Mouse (Mus musculus): ENCODE measurements around the gene Cldn16.
"Not testable (repeated sequence)": the region's sequence is repeated elsewhere in the genome, so short reads cannot be mapped to it uniquely, and the experiment has no call there.

Gene Cldn16

DNA sequence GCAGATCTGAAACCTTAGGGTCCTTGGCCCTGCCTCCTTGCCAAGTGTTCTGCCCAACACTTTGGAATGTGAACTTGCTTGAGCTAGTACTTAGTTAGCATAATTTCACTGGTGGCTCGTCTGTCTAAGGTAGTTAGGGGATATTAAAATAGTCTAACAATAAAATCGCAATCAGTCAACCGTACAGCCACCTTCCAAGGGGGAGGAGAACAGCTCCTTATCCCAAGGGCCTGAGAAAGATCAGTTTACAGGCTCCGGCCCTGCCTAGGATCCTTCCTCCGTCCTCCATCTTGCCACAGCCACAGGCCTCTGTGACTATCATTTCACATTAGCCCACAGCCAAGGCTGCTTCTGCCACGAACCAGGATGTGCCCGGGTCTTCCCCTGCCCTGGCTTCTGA is at the start of gene Cldn16:
TSS of gene Cldn16 (plus strand) at position 301 of the 400 bp plus-strand sequence.
- peak; percentile 2 to 34 for DNase-seq

DNA sequence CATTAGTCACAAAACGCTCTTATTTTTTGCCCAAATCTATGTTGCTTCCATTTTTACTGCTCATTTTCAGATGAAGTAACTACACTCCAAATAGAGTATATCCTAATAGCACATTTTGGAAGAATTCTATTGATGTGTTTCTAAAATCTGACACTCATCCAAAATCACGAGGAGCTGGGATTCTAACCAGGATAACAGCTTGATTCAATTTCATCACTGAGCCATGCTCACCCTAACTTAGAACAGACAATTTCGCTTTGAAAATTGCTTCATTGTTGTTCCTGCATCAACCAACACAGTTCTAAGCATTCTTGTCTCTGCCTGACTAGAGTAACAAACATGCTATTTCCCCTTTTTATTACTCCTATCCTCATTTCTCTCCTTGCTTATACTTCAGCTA is 44.3 kb upstream of the Cldn16 start:
- no peak for DNase-seq

DNA sequence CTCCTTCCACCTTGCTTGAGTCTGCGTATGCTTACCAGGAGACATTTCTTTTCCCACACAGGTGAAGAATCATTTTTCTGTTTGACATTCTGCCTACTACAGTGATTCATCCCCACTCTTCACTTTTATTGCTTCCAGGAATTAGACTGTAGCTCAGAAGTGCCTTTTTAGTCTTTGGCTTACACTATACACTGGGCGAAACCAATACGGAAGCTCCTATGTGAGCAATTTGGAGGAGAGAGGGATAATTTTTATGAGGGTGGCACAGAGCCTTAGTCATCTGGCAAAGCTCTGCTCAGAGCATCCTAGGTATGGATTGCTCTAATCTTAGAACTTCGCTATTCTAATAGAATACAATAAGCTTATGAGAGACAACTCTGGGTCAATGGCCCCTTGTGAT is 40.9 kb upstream of the Cldn16 start:
- no peak for DNase-seq

GRCm38 (mm10) chr16:26430246-26430645 is 32.7 kb upstream of the Cldn16 start:
- DNase-seq: no peak

- no peak for DNase-seq
These were observed 29.4 kb upstream of the Cldn16 start for GRCm38 (mm10) chr16:26433486-26433885.

DNA sequence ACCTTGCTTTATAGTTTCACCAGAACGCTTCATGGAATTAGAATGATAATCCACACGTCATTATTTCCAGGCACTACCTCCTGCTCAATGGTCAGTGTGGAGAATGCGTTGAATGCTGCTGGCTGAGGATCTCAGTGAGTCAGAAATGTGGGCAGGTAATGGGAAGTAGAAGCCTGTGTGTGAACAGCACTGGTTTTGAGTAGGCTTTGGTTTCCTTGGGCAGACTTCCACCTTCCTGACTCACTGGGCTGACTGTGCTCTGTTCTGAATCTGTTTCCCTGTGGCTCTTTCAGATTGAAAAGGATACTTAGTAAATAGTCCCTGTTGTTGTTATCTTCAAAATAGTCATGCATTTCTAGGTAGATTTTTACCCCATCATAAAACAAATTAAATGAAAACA is 22.9 kb upstream of the Cldn16 start:
- no peak for DNase-seq

GRCm38 (mm10) chr16:26441156-26441555 is 21.8 kb upstream of the Cldn16 start:
- DNase-seq: no peak

DNA sequence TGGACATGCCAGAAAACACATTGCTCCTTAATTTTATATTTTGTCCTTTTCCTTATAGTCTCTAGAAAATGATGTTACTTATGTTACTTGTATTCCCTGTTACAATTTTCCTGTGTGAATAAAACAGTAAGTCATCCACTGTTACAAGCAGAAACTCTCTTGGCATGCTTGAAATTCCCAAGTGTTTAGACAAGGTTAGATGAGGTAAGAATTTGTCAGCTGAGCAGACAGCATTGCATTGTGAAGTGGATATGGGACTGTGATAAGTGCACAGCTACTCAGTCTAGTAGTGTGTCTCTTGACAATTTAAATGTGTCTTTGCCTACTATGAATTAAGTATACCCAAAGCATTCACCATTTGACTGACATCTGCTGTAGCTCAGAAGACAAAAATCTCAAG is 18.1 kb upstream of the Cldn16 start:
- DNase-seq: no peak

DNA sequence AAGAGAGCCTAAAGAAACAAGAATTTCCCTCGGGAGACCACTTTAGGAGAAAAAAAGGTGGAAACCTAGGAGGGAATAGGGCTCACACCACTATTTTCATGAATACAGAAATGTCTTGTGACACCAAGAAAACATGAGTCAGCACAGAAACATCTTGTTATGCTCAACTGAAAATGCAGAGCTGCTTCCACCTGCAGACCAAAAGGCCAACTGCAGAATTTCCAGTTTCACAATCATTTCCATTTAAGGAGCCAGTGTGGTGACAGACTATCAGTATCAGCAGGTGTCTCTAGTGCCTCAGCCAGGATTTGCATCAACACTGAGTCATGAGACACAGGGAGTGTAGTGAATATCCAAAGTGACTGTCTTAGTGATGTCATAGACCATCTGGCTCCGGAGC is 15.3 kb upstream of the Cldn16 start:
- DNase-seq: peak; percentile 30 to 33

- DNase-seq: peak in 1 of 2 experiments; percentile 35
These were observed 8.8 kb upstream of the Cldn16 start for GRCm38 (mm10) chr16:26454163-26454562.

DNA sequence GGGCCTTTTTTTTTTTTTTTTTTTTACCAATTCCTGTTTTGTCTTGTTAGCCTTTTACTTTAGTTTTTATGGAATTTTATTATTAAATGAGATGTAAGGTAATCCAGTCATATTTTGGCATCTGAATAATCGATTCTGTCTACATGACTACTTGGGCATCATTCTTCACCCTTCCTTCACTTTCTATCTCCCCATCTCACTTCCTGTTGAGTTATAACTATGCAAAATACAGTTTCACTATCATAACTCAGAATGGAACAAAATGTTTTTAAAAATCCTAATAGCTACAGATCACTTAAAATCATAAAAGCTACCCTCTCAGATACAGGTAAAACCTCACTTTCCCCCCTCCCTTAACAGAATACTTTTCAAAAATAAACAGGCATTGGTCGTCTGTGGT is 6.8 kb upstream of the Cldn16 start:
- DNase-seq: no peak

GRCm38 (mm10) chr16:26466535-26466934 is 3.6 kb downstream of the Cldn16 start:
- DNase-seq: no peak

DNA sequence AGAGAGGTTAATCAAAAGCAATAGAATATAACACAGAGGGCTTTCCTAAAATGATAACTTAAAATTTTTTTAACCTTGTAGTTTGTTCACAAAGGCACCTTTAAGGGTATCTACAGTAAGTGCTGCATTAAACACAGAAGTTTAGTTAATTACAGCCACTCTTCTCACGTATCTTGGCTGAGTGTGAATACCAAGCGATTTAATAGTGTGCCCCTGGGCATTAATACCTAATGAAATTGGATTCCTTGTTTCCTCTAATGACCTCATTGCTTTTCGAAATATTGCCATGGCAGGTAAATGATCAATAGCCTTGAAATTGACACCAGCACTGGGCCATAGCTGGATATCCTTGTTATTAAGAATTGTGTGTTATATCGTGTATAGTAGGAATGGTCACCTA is 8.3 kb downstream of the Cldn16 start:
- DNase-seq: no peak

DNA sequence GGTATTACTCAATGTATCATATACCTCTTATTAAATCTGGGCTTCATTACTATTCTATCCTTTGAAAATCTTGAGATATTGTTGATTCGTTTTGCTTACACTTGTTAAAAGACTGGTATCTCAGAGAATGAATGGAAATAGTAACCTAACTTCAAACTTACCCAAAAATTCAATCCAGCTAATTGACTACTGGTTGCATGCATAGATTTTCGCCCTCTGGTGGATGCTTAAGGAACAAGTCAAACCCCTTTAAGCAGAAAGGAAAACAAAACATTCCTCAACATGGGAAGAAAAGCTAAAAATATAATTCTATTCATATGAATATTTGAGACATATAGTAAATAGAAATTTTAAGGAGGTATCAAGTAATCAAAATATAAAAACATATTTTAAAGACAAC is 32.8 kb downstream of the Cldn16 start:
- peak in 1 of 2 experiments; percentile 54 for DNase-seq

DNA sequence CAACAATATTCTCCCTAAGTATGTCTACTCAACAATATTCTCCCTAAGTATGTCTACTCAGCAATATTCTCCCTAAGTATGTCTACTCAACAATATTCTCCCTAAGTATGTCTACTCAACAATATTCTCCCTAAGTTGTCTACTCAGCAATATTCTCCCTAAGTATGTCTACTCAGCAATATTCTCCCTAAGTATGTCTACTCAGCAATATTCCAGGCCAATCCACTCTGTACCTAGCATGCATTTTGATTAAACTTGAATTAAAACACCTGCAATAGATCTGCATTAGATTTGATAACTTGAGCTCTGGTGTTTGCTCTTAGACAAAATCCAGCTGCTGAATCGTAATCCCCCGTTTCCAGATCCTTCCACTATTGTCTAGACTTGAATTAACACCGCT is 36.8 kb downstream of the Cldn16 start:
- not testable (repeated sequence) for DNase-seq

DNA sequence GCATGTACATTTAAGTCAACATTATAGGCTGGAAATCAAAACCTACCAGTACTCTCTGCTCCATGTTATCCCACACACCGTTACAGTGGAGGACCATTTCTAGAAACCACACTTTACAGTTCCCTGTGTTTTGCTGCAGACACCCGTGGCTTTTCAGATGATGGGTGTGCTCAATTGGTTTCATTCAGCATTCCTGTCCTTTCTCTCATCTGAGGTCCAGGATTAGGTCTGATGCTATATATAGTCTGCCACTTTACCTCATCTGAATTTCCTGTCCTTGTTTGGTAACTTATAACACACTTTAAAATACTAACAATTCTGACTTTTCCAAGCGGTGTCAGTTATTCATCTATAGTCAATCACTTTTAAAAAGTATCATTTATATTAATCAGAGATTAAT is 37.8 kb downstream of the Cldn16 start:
- DNase-seq: no peak

GRCm38 (mm10) chr16:26504961-26505360 is 42.0 kb downstream of the Cldn16 start:
- peak; percentile 18 to 29 for DNase-seq

GRCm38 (mm10) chr16:26519596-26519995 is 56.7 kb downstream of the Cldn16 start:
- DNase-seq: peak in 1 of 2 experiments; percentile 75

DNA sequence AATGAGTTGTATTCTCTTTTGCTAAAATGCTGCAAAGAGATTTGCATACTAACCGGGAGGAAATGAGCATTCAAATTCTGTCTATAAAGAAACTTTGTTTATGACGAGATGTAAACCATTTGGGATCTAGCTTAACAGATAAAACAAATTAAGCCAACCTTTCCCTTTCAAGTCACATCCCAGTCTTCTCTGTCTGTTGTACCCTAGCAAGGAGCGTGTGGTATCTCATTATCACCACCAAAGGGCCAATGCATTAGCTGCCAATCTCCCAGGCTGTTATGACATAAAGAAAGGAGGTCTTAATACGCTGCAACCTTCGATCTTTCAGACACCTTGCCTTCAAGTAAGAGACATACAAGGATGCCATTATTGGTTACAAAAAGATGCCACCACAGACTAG is 62.9 kb downstream of the Cldn16 start:
- no peak for DNase-seq

GRCm38 (mm10) chr16:26526669-26527068 is 63.7 kb downstream of the Cldn16 start, which contains the start of gene Tmem207:
Gene Tmem207 (minus strand): TSS chr16:26526769.
- no peak for DNase-seq

GRCm38 (mm10) chr16:26527931-26528666 is 65.2 kb downstream of the Cldn16 start:
- peak; percentile 44 to 47 for DNase-seq

GRCm38 (mm10) chr16:26530451-26530850 is 67.5 kb downstream of the Cldn16 start:
- DNase-seq: no peak

- no peak for DNase-seq
These were observed 69.4 kb downstream of the Cldn16 start for GRCm38 (mm10) chr16:26532287-26532686.

Measured in kidney, postnatal 25 days (tissue).